Mouse (Mus musculus): Measurements from ENCODE around the gene B4galt1.

DNA sequence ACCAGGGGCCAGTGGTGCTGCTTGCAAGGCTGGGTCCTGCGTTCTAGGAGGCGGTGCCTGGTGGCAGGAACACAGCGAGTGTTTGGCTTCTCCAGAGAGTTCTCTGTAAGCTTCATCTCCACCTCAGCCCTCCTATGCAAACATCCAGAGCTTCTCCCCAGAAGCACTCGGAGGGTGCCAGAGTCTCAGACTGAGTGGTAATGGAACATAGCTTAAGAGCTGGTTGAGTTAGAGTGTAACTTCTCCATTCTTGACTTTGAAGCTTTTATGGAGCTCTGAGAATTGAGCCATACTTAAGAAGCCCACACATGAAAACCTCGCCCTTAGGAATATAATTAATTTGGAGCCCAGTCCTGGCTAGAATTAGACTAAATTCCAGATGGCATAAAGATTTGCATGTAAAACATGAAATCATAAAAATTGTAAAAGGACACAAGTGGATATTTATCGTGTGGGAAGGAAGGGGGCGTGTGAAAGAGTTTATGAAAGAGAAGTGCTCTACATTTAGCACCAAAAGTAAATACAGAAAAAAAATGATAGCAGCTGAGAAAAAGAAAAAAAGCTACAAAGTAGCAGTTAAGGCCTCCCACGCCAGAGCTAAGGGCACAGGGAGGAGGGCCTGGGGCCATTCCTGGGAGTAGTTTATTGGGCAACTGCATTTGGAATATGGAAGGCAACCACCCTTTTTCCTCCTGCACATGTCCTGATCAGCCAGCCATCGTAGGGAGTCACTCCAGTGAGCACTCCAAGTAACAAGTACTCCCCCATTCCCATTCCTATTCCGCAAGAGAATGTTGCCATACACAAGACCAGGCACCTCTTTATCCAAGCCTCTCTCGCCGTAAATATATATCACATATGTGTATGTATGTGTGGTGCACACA is 30.7 kb upstream of the B4galt1 start:
- no peak for TF ChIP-seq CTCF (IDR thresholded peaks at IDR 0.05; ENCODE audit: control insufficient read depth, insufficient read depth, low read length)
- TF ChIP-seq POLR2A (IDR thresholded peaks at IDR 0.05; ENCODE audit: borderline replicate concordance, control insufficient read depth, low read depth, low read length), result no peak
